Mouse (Mus musculus): Measurements from ENCODE around the gene Pole.

DNA sequence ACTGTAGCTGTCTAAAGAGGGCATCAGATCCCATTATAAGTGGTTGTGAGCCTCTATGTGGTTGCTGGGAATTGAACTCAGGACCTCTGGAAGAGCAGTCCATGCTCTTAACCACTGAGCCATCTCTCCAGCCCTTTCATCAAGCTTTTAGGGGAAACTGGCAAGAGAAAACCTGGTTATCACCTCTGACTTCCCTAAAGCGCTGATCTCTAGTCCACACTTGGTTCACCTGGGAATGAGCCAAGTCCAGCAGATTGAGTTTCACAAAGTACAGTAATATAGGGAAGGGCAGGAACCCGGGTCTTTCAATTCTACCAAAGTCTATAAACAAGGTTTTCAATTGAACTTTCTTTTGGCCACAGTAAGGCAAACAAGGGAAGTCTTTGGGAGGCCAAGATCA lies 4.1 kb upstream of the Pole start:
- TF ChIP-seq FLI1 (IDR thresholded peaks at IDR 0.05; ENCODE audit: low read length), result no peak
- no peak for TF ChIP-seq GATA1 (IDR thresholded peaks at IDR 0.05; ENCODE audit: borderline replicate concordance, low read length)
